Mouse (Mus musculus) midbrain, embryonic 12.5 days (tissue): ENCODE results near the gene Cpn2. TPM values are rescaled to one million over a fixed set of nuclear protein-coding genes. Genes with fewer than 3 reads are reported as not detected.
A peak's percentile ranks its signal among the peaks of the same experiment; 100 is the strongest.

Source experiments
- ATAC-seq: fragments of 200-750 bp; cut with Nextera tagmentation; 2 replicates; pipeline ENCODE4 v1.8.0; 2017; ENCODE audit warnings: low read depth, moderate TSS enrichment, moderate library complexity; ENCODE audit not compliant: low FRiP score
- H3K27ac ChIP-seq: fragments of 300-500 bp; sonication (generic); replicated peaks from 2 replicates; pipeline ENCODE4 v1.5.1; 2016; ENCODE audit warnings: mild to moderate bottlenecking
- H3K27me3 ChIP-seq: fragments of 300-500 bp; sonication (generic); 2 replicates; pipeline ENCODE4 v1.6.1; 2016; ENCODE audit warnings: mild to moderate bottlenecking
- H3K36me3 ChIP-seq: fragments of 300-500 bp; sonication (generic); 2 replicates; pipeline ENCODE4 v1.6.1; 2016
- H3K4me1 ChIP-seq: fragments of 300-500 bp; sonication (generic); 2 replicates; pipeline ENCODE4 v1.6.1; 2016
- H3K4me2 ChIP-seq: fragments of 300-500 bp; sonication (generic); replicated peaks from 2 replicates; pipeline ENCODE4 v1.6.1; 2016; ENCODE audit warnings: mild to moderate bottlenecking, moderate library complexity
- H3K4me3 ChIP-seq: fragments of 300-500 bp; sonication (generic); 2 replicates; pipeline ENCODE4 v1.5.1; 2016; ENCODE audit warnings: mild to moderate bottlenecking
- H3K9ac ChIP-seq: fragments of 300-500 bp; sonication (generic); replicated peaks from 2 replicates; pipeline ENCODE4 v1.6.1; 2016; ENCODE audit warnings: mild to moderate bottlenecking, moderate library complexity
- H3K9me3 ChIP-seq: fragments of 300-500 bp; sonication (generic); 2 replicates; pipeline ENCODE4 v1.6.1; 2016; ENCODE audit warnings: mild to moderate bottlenecking
- WGBS: fragments of 180-500 bp; shearing (Covaris S2); methylation state at CpG from one replicate; pipeline ENCODE4 v1.1.7; 2016; 5-methylcytosine and 5-hydroxymethylcytosine counted together
- polyA plus RNA-seq: library from polyadenylated mRNA; unstranded; fragments of >200 nt; fragmentation: Nextera tagmentation; extraction: Ambion mirVana; gene quantifications from 2 replicates; pipeline ENCODE4 v1.2.1, GENCODE M21; 2016

Cpn2 gene
- polyA plus RNA-seq: not detected in 2 replicates

DNA sequence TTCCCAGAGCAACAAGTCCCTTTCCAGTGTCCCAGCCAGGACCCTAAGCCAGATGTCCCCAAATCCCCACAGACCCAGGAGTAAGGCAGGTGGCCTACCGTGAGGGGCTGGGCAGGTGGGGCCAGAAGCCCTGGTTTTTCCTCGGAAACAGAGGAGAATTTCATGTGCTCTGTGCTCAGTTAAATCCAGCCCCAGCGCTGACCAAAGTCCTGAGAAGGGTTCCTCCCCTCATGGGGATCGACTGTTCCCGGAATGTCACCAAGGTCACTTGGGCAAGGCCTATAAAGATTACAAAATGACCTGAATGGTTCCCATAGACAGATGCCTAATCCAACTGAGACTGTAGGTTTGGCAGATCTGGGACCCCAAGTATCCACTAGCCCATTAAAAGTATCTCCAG lies at the start of gene Cpn2:
Gene Cpn2 (minus strand): TSS at position 141 of the 400 bp plus-strand sequence.
- no peak within 1 kb of the TSS for H3K27ac ChIP-seq
- H3K4me2 ChIP-seq: no peak within 1 kb of the TSS
- WGBS: 75% methylated on average over 5 of the region's 5 CpGs

DNA sequence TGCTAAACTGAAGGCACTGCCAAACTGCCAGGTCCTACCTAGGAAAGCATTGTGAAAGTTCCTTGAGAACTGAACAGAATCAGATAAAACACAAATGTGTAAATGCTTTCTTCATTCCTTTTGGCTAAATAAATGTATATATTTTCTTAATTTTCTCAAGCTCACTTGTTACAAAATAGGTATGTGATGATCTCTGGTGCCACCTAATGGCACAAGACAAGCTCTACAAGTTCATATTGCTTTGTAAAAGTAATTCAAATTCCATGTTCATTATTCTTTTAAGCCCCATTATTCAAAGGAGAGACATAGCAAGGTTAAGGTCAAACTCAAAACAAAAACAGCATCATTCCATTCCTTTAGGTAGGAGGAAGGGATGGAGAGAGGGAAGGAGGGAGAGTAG lies 46.9 kb upstream of the Cpn2 start:
- Histone ChIP-seq H3K4me2 (no peak overlapping the region), H3K36me3 (peaks cover 6% of the 10 kb centered on the region; the same call in 1 of the 2 replicates), H3K4me3 (no peak overlapping the region), H3K4me1 (peaks cover 7% of the 10 kb centered on the region), H3K9ac (no peak overlapping the region), H3K27me3 (peaks cover 28% of the 10 kb centered on the region), H3K27ac (no peak overlapping the region), H3K9me3 (no peaks in the 10 kb centered on the region)
- no peak for ATAC-seq

More for the DNA sequence above, at the start of gene Cpn2:
- H3K27me3 ChIP-seq: peaks cover 11% of the 10 kb centered on the region; the same call in 1 of the 2 replicates
- no peak within 1 kb of the TSS for H3K4me3 ChIP-seq
- H3K9me3 ChIP-seq: no peaks in the 10 kb centered on the region
- ATAC-seq: no peak
- no peaks in the 10 kb centered on the region for H3K36me3 ChIP-seq
- no peak within 1 kb of the TSS for H3K9ac ChIP-seq
- peaks cover 9% of the 10 kb centered on the region; the same call in 1 of the 2 replicates for H3K4me1 ChIP-seq

DNA sequence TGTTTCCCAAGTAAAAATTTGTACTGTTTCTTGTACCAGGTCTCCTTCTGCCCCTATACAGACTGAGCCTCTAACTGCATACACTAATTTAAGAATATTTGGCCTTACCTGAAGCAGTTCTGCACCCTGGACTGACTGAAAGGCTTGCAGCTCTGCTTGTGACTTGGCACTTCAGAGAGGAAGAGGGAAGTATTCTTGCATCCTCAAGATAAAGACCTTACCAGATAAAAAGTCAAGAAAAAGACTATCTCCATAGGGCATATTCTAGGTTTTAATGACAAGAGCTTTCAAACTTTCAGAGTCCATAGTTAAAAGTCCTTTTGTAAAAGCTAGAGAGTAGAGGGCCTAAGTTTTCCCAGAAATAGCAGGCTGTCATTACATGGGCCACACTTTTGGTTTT lies 43.3 kb upstream of the Cpn2 start, which contains the start of gene Gp5:
Gene Gp5 (minus strand): TSS at position 133 of the 400 bp plus-strand sequence.
- Histone ChIP-seq H3K9ac (no peak within 1 kb of the TSS), H3K4me1 (peaks cover 19% of the 10 kb centered on the region), H3K36me3 (0 out of 2 replicates have a peak, but pooled peaks cover 2% of the 10 kb centered on the region), H3K4me2 (peak within 1 kb of the TSS; percentile 99), H3K4me3 (peak within 1 kb of the TSS; percentile 59), H3K27ac (no peak within 1 kb of the TSS), H3K9me3 (no peaks in the 10 kb centered on the region), H3K27me3 (peaks cover 63% of the 10 kb centered on the region)
- no peak for ATAC-seq

DNA sequence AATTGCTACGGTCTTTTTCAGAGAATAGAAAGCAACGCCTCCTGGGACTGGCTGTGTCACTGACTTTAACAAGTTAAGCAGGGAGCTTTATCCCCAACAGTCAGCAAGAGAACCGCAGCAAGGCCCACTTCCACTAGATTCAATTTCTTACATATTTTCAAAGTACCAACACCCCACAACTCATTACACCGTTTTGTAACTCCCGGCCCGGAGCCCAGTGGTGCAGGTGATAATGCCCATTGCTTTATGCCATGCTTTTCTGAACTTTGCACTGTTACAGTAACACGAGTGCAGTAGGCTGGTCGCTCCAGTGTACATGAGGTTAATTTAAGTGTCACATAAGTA lies 42.8 kb upstream of the Cpn2 start:
- peaks cover 19% of the 10 kb centered on the region for H3K4me1 ChIP-seq
- H3K4me2 ChIP-seq: no peak overlapping the region
- H3K36me3 ChIP-seq: no peaks in the 10 kb centered on the region
- H3K9me3 ChIP-seq: no peaks in the 10 kb centered on the region
- no peak for ATAC-seq
- no peak overlapping the region for H3K9ac ChIP-seq
- H3K27ac ChIP-seq: no peak overlapping the region
- no peak overlapping the region for H3K4me3 ChIP-seq
- 53% methylated on average over 8 of the region's 8 CpGs for WGBS
- peaks cover 65% of the 10 kb centered on the region for H3K27me3 ChIP-seq

DNA sequence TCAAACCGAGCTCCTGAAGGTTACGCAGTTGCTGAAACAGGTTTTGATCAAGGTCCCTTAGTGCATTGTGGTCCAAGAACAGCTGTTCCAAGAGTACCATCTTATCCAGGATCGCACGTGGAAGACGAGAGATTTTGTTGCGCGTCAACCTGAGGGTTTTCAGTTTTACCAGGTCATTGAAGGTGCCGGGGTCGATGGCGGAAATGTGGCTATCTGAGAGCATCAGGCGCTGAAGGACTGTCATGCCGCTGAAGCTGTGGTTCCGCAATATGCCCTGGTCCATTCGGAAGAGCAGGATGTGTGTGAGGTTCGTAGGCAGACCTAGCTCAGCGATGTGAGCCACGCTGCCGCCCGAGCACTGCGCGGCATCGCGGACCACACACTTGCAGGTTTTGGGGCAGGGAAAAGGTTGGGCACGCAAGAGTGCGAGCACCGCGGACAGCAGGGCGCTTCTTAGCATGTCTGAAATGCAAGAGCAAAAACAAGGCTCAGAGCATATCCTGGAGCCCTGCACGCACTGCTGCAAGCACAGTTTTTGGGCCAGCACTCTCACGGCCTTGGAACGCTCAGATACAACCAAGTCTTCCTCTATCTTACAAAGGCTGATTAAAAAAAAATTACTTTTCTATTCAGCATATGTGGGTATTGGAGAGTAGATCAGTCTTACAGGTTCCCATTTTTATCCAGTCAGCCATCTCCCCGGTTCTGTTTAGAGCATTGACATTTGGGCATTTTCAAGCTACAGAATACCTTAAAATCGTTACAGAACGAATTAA lies 42.3 kb upstream of the Cpn2 start:
- Histone ChIP-seq H3K27me3 (peaks cover 68% of the 10 kb centered on the region), H3K4me3 (peak overlapping the region; percentile 59), H3K4me1 (peaks cover 19% of the 10 kb centered on the region), H3K27ac (no peak overlapping the region), H3K4me2 (peak overlapping the region; percentile 99), H3K9me3 (no peaks in the 10 kb centered on the region), H3K36me3 (no peaks in the 10 kb centered on the region), H3K9ac (no peak overlapping the region)
- no peak for ATAC-seq
- 4% methylated on average over 34 of the region's 34 CpGs for WGBS

DNA sequence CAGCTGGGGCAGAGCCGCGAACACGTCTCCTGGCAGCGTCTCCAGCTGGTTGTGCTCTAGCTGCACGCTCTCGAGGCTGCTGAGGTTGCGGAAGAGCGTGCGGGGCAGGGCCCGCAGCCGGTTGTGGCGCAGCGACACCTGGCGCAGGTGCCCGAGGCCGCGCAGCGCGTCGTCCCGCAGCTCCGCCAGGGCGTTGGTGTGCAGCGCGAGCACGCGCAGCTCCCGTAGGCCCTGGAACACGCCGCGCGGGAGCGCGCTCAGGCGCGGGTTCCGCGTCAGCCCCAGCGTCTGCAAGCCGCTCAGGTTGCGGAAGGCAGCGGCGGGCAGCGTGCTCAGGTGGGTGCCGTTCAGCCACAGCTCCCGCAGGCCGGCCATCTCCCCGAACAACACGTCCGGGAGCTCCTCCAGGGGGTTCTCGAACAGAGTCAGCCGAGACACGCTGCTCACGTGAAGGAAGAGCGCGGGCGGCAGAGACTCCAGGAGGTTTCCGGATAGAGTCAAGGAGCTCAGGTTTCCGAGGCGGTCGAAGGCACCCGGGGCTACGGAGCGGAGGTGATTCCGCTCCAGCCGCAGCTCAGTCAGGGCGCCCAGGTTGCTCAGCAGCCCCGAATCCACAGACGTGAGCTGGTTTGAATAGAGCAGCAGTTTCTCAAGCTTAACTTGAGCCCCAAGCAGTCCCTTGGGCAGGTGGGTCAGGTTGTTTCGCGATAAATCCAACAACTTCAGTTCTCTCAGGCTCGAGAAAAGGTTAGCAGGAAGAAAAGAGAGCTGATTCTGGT lies 41.5 kb upstream of the Cpn2 start:
- Histone ChIP-seq H3K4me1 (peaks cover 19% of the 10 kb centered on the region), H3K4me3 (peak overlapping the region; percentile 59), H3K9me3 (no peaks in the 10 kb centered on the region), H3K27ac (no peak overlapping the region), H3K36me3 (no peaks in the 10 kb centered on the region), H3K27me3 (peaks cover 75% of the 10 kb centered on the region), H3K4me2 (peak overlapping the region; percentile 99), H3K9ac (peak overlapping the region; percentile 56)
- under 1% methylated on average over 72 of the region's 72 CpGs for WGBS
- peak; percentile 47; the same call in 1 of the 2 replicates for ATAC-seq

DNA sequence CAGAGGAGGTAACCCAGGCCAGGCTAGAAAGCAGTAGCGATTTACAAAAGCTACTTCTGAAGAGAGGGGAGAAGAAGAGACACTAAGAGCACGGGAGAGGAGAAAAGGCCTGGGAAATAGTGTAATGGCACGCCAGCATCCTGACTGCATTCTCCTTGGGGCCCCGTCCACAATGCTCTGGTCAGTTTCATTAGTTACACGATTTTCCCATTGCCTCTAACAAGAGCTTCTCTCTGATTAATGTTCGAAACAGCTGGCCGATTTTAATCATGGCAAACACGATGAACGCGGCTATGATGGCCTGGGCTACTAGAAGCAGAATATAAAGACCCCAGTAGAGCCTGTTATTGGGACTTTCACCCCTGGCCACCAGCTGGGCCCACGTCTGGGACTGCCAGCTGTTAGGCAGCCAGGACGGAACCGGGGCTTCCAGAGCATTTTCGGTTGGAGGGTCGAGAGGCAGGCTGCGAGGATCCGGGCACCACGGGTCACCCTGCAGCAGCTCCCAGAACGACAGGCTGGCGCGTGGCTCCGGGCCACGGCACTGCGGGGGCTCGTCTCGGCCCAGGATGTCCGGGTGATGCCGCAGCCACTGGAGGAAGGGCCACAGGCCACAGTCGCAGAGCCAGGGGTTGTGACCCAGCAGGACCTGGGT lies 40.8 kb upstream of the Cpn2 start:
- 14% methylated on average over 29 of the region's 29 CpGs for WGBS
- H3K4me2 ChIP-seq: peak overlapping the region; percentile 99
- H3K27ac ChIP-seq: no peak overlapping the region
- H3K9ac ChIP-seq: peak overlapping the region; percentile 56
- 0 out of 2 replicates have a peak, but pooled peaks have one; percentile 27 for ATAC-seq
- H3K36me3 ChIP-seq: no peaks in the 10 kb centered on the region
- peaks cover 82% of the 10 kb centered on the region for H3K27me3 ChIP-seq
- peak overlapping the region; percentile 59 for H3K4me3 ChIP-seq
- peaks cover 19% of the 10 kb centered on the region for H3K4me1 ChIP-seq
- H3K9me3 ChIP-seq: no peaks in the 10 kb centered on the region

DNA sequence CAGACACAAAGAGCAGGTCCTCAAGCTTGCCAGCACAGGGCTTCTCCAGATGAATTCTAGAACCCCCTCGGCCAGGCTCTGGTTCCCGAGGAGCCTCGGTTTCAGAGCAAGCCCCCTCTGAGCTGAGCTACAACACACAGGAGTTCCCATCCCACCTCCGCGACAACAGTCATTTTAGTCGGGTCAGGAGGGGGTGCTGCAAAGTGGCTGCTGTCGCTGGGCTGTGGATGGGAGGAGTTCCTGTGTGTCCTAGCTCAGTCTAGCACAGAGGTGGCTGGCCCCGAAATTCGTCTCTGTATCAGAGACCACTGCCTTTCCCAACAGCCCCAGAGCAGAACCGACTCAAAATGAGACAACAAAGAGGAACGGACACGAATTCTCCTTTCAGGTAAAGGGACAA lies 40.0 kb upstream of the Cpn2 start:
- no peak overlapping the region for H3K9ac ChIP-seq
- H3K27me3 ChIP-seq: peaks cover 88% of the 10 kb centered on the region
- H3K36me3 ChIP-seq: no peaks in the 10 kb centered on the region
- peaks cover 19% of the 10 kb centered on the region for H3K4me1 ChIP-seq
- ATAC-seq: no peak
- no peak overlapping the region for H3K4me3 ChIP-seq
- no peak overlapping the region for H3K27ac ChIP-seq
- H3K4me2 ChIP-seq: no peak overlapping the region
- no peaks in the 10 kb centered on the region for H3K9me3 ChIP-seq
- 52% methylated on average over 12 of the region's 12 CpGs for WGBS

DNA sequence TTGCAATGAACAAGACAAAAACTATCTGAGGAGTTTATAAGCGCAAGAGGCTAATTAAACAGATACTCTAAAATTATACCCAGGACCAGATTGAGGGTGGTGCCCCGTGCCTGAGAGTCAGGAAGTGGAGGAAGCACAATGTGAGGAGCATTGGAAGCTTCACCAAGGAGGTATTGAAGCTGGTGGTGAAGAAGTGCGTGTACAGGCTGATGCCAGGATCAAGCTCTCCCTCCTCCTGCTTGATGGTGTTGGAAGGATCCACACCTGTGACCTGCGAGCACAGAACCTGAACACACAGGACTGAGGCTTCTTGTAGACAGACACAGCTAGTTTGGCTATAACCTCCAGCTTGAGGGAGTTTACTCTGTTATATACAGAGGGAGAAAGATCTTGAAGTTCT lies 38.8 kb upstream of the Cpn2 start:
- no peak for ATAC-seq
- Histone ChIP-seq H3K4me1 (peaks cover 19% of the 10 kb centered on the region), H3K4me2 (no peak overlapping the region), H3K9me3 (no peaks in the 10 kb centered on the region), H3K9ac (no peak overlapping the region), H3K27ac (no peak overlapping the region), H3K27me3 (peaks cover 79% of the 10 kb centered on the region), H3K36me3 (no peaks in the 10 kb centered on the region), H3K4me3 (no peak overlapping the region)
- 89% methylated on average over 4 of the region's 4 CpGs for WGBS

DNA sequence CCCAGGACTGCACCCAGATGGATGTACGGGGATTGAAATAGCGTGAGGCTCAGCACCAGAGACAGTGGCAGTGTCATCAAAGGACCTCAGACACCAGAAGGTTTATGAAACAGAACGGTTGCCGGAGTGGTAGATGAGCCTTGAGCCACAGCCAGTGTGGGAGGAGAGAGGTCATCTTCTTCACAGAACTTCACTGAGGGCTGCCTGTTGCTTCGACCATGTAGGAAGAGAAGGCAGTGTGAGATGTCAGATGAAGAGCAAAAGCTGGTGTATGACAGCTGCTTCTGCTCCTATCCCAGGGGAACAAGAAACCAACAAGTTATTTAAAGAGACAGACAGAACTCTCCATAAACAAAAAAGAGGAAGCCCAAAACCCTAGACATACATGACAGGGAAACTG lies 36.9 kb upstream of the Cpn2 start:
- 82% methylated on average over 5 of the region's 5 CpGs for WGBS
- Histone ChIP-seq H3K9ac (no peak overlapping the region), H3K27ac (no peak overlapping the region), H3K4me1 (peaks cover 12% of the 10 kb centered on the region), H3K4me2 (no peak overlapping the region), H3K36me3 (no peaks in the 10 kb centered on the region), H3K9me3 (no peaks in the 10 kb centered on the region), H3K27me3 (peaks cover 61% of the 10 kb centered on the region), H3K4me3 (no peak overlapping the region)
- no peak for ATAC-seq

DNA sequence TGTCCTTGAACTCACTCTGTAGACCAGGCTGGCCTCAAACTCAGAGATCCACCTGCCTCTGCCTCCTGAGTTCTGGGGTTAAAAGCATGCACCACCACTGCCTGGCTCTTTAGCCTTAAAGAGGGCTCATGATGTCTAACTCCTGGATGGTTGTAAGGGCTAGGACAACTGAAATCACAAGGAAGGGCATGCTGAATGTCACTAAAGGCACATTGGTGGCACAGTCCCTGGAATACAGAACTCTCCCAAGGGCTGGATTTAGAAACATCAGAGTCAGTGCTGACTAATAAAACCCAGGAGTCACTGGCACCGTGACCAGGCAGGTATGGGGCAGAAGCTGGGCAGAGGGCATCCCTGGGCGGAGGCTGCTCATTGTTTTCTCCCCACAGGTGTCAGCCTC lies 36.1 kb upstream of the Cpn2 start:
- Histone ChIP-seq H3K9ac (no peak overlapping the region), H3K27ac (no peak overlapping the region), H3K27me3 (peaks cover 52% of the 10 kb centered on the region), H3K4me1 (peaks cover 4% of the 10 kb centered on the region), H3K4me3 (no peak overlapping the region), H3K36me3 (no peaks in the 10 kb centered on the region), H3K9me3 (no peaks in the 10 kb centered on the region), H3K4me2 (no peak overlapping the region)
- 93% methylated on average over 2 of the region's 2 CpGs for WGBS
- no peak for ATAC-seq

DNA sequence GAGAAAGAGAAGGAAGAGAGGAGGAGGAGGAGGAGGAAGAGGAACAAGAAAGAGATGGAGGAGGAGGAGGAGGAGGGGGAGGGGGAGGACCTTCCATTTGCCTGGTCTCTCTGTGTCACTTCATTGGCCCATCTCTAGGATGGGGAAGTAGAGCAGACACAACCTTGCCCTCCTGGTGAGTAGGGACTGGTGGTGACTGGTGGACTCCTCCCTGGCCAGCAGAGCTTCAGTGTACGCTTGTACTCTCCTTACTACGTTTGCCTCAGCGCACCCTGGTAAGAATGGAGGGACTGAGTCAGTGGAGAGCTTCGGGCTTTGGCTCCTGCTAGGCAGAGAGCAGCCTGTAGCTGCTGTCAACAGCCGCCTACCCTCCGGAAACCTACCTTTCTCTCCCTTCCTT lies 35.4 kb upstream of the Cpn2 start:
- Histone ChIP-seq H3K4me3 (no peak overlapping the region), H3K36me3 (no peaks in the 10 kb centered on the region), H3K27ac (no peak overlapping the region), H3K4me2 (no peak overlapping the region), H3K9me3 (no peaks in the 10 kb centered on the region), H3K27me3 (peaks cover 45% of the 10 kb centered on the region), H3K4me1 (no peaks in the 10 kb centered on the region), H3K9ac (no peak overlapping the region)
- no peak for ATAC-seq
- WGBS: 91% methylated on average over 6 of the region's 6 CpGs
